Mouse (Mus musculus): ENCODE measurements around the gene Ikzf3. TPM values are rescaled to one million over a fixed set of nuclear protein-coding genes. Genes with fewer than 3 reads are reported as not detected.

Gene Ikzf3
- total RNA-seq, 2 experiments from 2014 or later: 0.52 TPM; not detected in 1

GRCm38 (mm10) chr11:98525140-98525539 lies 20.7 kb downstream of the Ikzf3 start:
- no peak for DNase-seq (ENCODE audit: extremely low spot score in 1 of 2, low spot score in 1 of 2)

GRCm38 (mm10) chr11:98520468-98520867 lies 25.4 kb downstream of the Ikzf3 start:
- no peak for DNase-seq (ENCODE audit: extremely low spot score in 1 of 2, low spot score in 1 of 2)

GRCm38 (mm10) chr11:98513356-98513936 lies 32.4 kb downstream of the Ikzf3 start:
- DNase-seq (ENCODE audit: extremely low spot score in 1 of 2, low spot score in 1 of 2): no peak

GRCm38 (mm10) chr11:98512881-98513280 lies 33.0 kb downstream of the Ikzf3 start:
- DNase-seq (ENCODE audit: extremely low spot score in 1 of 2, low spot score in 1 of 2): no peak

- DNase-seq (ENCODE audit: extremely low spot score in 1 of 2, low spot score in 1 of 2): no peak
These were observed 35.7 kb downstream of the Ikzf3 start for GRCm38 (mm10) chr11:98510125-98510524.

GRCm38 (mm10) chr11:98509434-98509833 lies 36.4 kb downstream of the Ikzf3 start:
- peak; percentile 4 to 17 for DNase-seq (ENCODE audit: extremely low spot score in 1 of 2, low spot score in 1 of 2)

GRCm38 (mm10) chr11:98504926-98505325 lies 40.9 kb downstream of the Ikzf3 start:
- DNase-seq (ENCODE audit: extremely low spot score in 1 of 2, low spot score in 1 of 2): no peak

GRCm38 (mm10) chr11:98497388-98498288 lies 48.2 kb downstream of the Ikzf3 start:
- no peak for DNase-seq (ENCODE audit: extremely low spot score in 1 of 2, low spot score in 1 of 2)

GRCm38 (mm10) chr11:98495176-98495719 lies 50.6 kb downstream of the Ikzf3 start:
- DNase-seq (ENCODE audit: extremely low spot score in 1 of 2, low spot score in 1 of 2): no peak

- DNase-seq (ENCODE audit: extremely low spot score in 1 of 2, low spot score in 1 of 2): no peak
These were observed 52.4 kb downstream of the Ikzf3 start for GRCm38 (mm10) chr11:98493394-98493793.

GRCm38 (mm10) chr11:98492959-98493358 lies 52.9 kb downstream of the Ikzf3 start:
- DNase-seq (ENCODE audit: extremely low spot score in 1 of 2, low spot score in 1 of 2): no peak

GRCm38 (mm10) chr11:98491571-98491970 lies 54.3 kb downstream of the Ikzf3 start:
- no peak for DNase-seq (ENCODE audit: extremely low spot score in 1 of 2, low spot score in 1 of 2)

- DNase-seq (ENCODE audit: extremely low spot score in 1 of 2, low spot score in 1 of 2): no peak
These were observed 57.1 kb downstream of the Ikzf3 start for GRCm38 (mm10) chr11:98488540-98489234.

- no peak for DNase-seq (ENCODE audit: extremely low spot score in 1 of 2, low spot score in 1 of 2)
These were observed 58.2 kb downstream of the Ikzf3 start for GRCm38 (mm10) chr11:98487526-98488040.

GRCm38 (mm10) chr11:98485749-98486148 lies 60.1 kb downstream of the Ikzf3 start:
- no peak for DNase-seq (ENCODE audit: extremely low spot score in 1 of 2, low spot score in 1 of 2)

- no peak for DNase-seq (ENCODE audit: extremely low spot score in 1 of 2, low spot score in 1 of 2)
These were observed 63.8 kb downstream of the Ikzf3 start for GRCm38 (mm10) chr11:98482067-98482466.

GRCm38 (mm10) chr11:98481231-98481630 lies 64.6 kb downstream of the Ikzf3 start:
- DNase-seq (ENCODE audit: extremely low spot score in 1 of 2, low spot score in 1 of 2): no peak

- no peak for DNase-seq (ENCODE audit: extremely low spot score in 1 of 2, low spot score in 1 of 2)
These were observed 65.8 kb downstream of the Ikzf3 start for GRCm38 (mm10) chr11:98479940-98480497.

GRCm38 (mm10) chr11:98479026-98479939 lies 66.5 kb downstream of the Ikzf3 start:
- no peak for DNase-seq (ENCODE audit: extremely low spot score in 1 of 2, low spot score in 1 of 2)
